In genomic region chr2:60927906-60928775, GRCm38 (mm10) we compare ENCODE assay signal across 16 mouse cellular contexts. TPM values are rescaled to one million over a fixed set of nuclear protein-coding genes. Genes with fewer than 3 reads are reported as not detected.
DNase-seq lines count a peak whose midpoint lies in the region; ATAC-seq and TF ChIP-seq lines count a peak whose summit lies in the region.
"Had no signal": no experiment of that assay in that cellular context is flagged by ENCODE, and none has a peak within 500 bp of the region (broad histone marks: within the 10 kb centered on the region; RNA-seq: fewer than 3 reads in every experiment).

No protein-coding gene starts in this region.

- ATAC-seq in heart, embryonic 14.5 days (ENCODE audit: insufficient number of reproducible peaks, insufficient read depth, low FRiP score, low read depth), result peak; percentile 31; the same call in 1 of the 2 replicates
- no peak for ATAC-seq in heart, embryonic 11.5 days (replicated peaks; ENCODE audit: insufficient number of reproducible peaks, low FRiP score, low TSS enrichment)
- no peak for ATAC-seq in liver, embryonic 12.5 days
- ATAC-seq: forebrain, embryonic 16.5 days had no signal

- H3K36me3 ChIP-seq in heart, embryonic 14.5 days (ENCODE audit: control insufficient read depth, insufficient read depth, low read length), result 0 out of 2 replicates have a peak, but pooled peaks cover 2% of the 10 kb centered on the region
- no peaks in the 10 kb centered on the region for H3K36me3 ChIP-seq in heart, embryonic 11.5 days (ENCODE audit: control insufficient read depth, insufficient read depth, low read length)
- H3K36me3 ChIP-seq in liver, adult 2 months (ENCODE audit: control insufficient read depth, insufficient read depth, low read length), result no peaks in the 10 kb centered on the region
- no peaks in the 10 kb centered on the region for H3K36me3 ChIP-seq in liver, embryonic 12.5 days
- no peaks in the 10 kb centered on the region for H3K36me3 ChIP-seq in megakaryocyte, embryonic 14.5 days (replicated peaks; ENCODE audit: low read length)
- H3K36me3 ChIP-seq: hindbrain, embryonic 12.5 days; limb, embryonic 13.5 days had no signal

- DNase-seq in liver, adult 2 months (ENCODE audit: extremely low read depth, low read depth, low spot score), result peak; percentile 70
- DNase-seq in kidney, adult 9 months, result peak; percentile 72
- no peak for DNase-seq in cerebellum, adult 11-12 months
- no peak for DNase-seq in B cell, adult 2 months
- DNase-seq: cerebellum, adult 9-11 months; lung, postnatal 14 days; right cerebral cortex, adult 18-20 months; thymus, postnatal 25 days had no signal

- H3K79me2 ChIP-seq in liver, adult 2 months (ENCODE audit: control insufficient read depth, insufficient read depth, low read length), result peaks cover 9% of the 10 kb centered on the region; the same call in 1 of the 2 replicates

- H3K4me3 ChIP-seq in heart, embryonic 14.5 days (ENCODE audit: control insufficient read depth in 1 of 2, insufficient read depth in 1 of 2, low read depth in 1 of 2, low read length in 2 of 2), result no peak overlapping the region
- no peak overlapping the region for H3K4me3 ChIP-seq in heart, embryonic 11.5 days (ENCODE audit: low read depth, low read length)
- no peak overlapping the region for H3K4me3 ChIP-seq in liver, adult 2 months (ENCODE audit: insufficient read depth, low read depth, low read length)
- no peak overlapping the region for H3K4me3 ChIP-seq in liver, embryonic 12.5 days
- H3K4me3 ChIP-seq in megakaryocyte, embryonic 14.5 days (replicated peaks), result peak overlapping the region; percentile 64
- H3K4me3 ChIP-seq: hindbrain, embryonic 12.5 days; limb, embryonic 13.5 days had no signal

- WGBS in heart, embryonic 14.5 days, result 72% methylated on average over 8 of the region's 8 CpGs
- 77% methylated on average over 8 of the region's 8 CpGs for WGBS in heart, embryonic 11.5 days (ENCODE audit: insufficient replicate concordance)
- WGBS in liver, adult 2 months, result 50% methylated on average over 8 of the region's 8 CpGs
- 41% methylated on average over 8 of the region's 8 CpGs for WGBS in liver, embryonic 12.5 days (ENCODE audit: insufficient replicate concordance)

- H3K9me3 ChIP-seq in heart, embryonic 14.5 days (ENCODE audit: control insufficient read depth, low read length), result no peaks in the 10 kb centered on the region
- no peaks in the 10 kb centered on the region for H3K9me3 ChIP-seq in heart, embryonic 11.5 days (replicated peaks; ENCODE audit: control insufficient read depth, low read length)
- H3K9me3 ChIP-seq in liver, embryonic 12.5 days (replicated peaks), result no peaks in the 10 kb centered on the region
- no peaks in the 10 kb centered on the region for H3K9me3 ChIP-seq in megakaryocyte, embryonic 14.5 days
- H3K9me3 ChIP-seq: hindbrain, embryonic 12.5 days; limb, embryonic 13.5 days had no signal

- no peak overlapping the region for H3K4me2 ChIP-seq in heart, embryonic 14.5 days (ENCODE audit: low read length)
- H3K4me2 ChIP-seq in heart, embryonic 11.5 days, result no peak overlapping the region
- H3K4me2 ChIP-seq in liver, embryonic 12.5 days, result no peak overlapping the region
- H3K4me2 ChIP-seq: hindbrain, embryonic 12.5 days; limb, embryonic 13.5 days; midbrain, embryonic 11.5 days had no signal

- H3K27ac ChIP-seq in heart, embryonic 14.5 days (replicated peaks in 1 of 2; ENCODE audit: control insufficient read depth in 1 of 2, insufficient read depth in 1 of 2, low read depth in 2 of 2, low read length in 2 of 2), result peak overlapping the region in 1 of 2 experiments; percentile 44; a peak in 1 of 4 replicates
- no peak overlapping the region for H3K27ac ChIP-seq in heart, embryonic 11.5 days (ENCODE audit: low read depth, low read length)
- H3K27ac ChIP-seq in liver, adult 2 months (replicated peaks; ENCODE audit: insufficient read depth, low read depth, low read length), result no peak overlapping the region
- H3K27ac ChIP-seq in liver, embryonic 12.5 days, result no peak overlapping the region
- H3K27ac ChIP-seq: hindbrain, embryonic 12.5 days; limb, embryonic 13.5 days had no signal

- H3K4me1 ChIP-seq in heart, embryonic 14.5 days (ENCODE audit: control insufficient read depth in 2 of 2, insufficient read depth in 2 of 2, low read length in 2 of 2), result peaks cover 15 to 40% of the 10 kb centered on the region in 2 experiments
- H3K4me1 ChIP-seq in heart, embryonic 11.5 days (ENCODE audit: control insufficient read depth, insufficient read depth, low read length), result peaks cover 24% of the 10 kb centered on the region
- H3K4me1 ChIP-seq in liver, adult 2 months (ENCODE audit: control insufficient read depth, insufficient read depth, low read length), result peaks cover 6% of the 10 kb centered on the region
- H3K4me1 ChIP-seq in liver, embryonic 12.5 days, result peaks cover 21% of the 10 kb centered on the region
- peaks cover 37% of the 10 kb centered on the region for H3K4me1 ChIP-seq in megakaryocyte, embryonic 14.5 days
- H3K4me1 ChIP-seq: hindbrain, embryonic 12.5 days had no signal

- H3K9ac ChIP-seq in heart, embryonic 14.5 days (ENCODE audit: low read length), result no peak overlapping the region
- no peak overlapping the region for H3K9ac ChIP-seq in heart, embryonic 11.5 days (ENCODE audit: low read depth, low read length)
- H3K9ac ChIP-seq in liver, adult 2 months (ENCODE audit: low read depth, low read length), result no peak overlapping the region
- H3K9ac ChIP-seq in liver, embryonic 12.5 days, result no peak overlapping the region
- H3K9ac ChIP-seq: hindbrain, embryonic 12.5 days; limb, embryonic 13.5 days had no signal

- no peak for TF ChIP-seq CTCF in liver, adult 2 months (IDR thresholded peaks at IDR 0.05; ENCODE audit: low read depth, low read length)

- H3K27me3 ChIP-seq in heart, embryonic 14.5 days (ENCODE audit: control insufficient read depth, insufficient read depth, low read length), result no peaks in the 10 kb centered on the region
- no peaks in the 10 kb centered on the region for H3K27me3 ChIP-seq in heart, embryonic 11.5 days (ENCODE audit: control insufficient read depth, insufficient read depth, low read length)
- no peaks in the 10 kb centered on the region for H3K27me3 ChIP-seq in liver, adult 2 months (ENCODE audit: control insufficient read depth, insufficient read depth, low read length)
- H3K27me3 ChIP-seq in liver, embryonic 12.5 days (replicated peaks), result no peaks in the 10 kb centered on the region
- H3K27me3 ChIP-seq in megakaryocyte, embryonic 14.5 days (replicated peaks), result peaks cover 2% of the 10 kb centered on the region
- H3K27me3 ChIP-seq: hindbrain, embryonic 12.5 days; limb, embryonic 13.5 days had no signal

- TF ChIP-seq POLR2A in liver, adult 2 months (IDR thresholded peaks at IDR 0.05; ENCODE audit: extremely low read depth, insufficient read depth, low read length), result no peak

RNA-seq across cellular contexts. Expression of gene Rbms1, which starts 34.9 kb away (rescaled TPM):
- 79.7 and 84.8 TPM in 2 replicates for polyA plus RNA-seq in heart, embryonic 14.5 days (2014; fragmentation: Nextera tagmentation; extraction: Ambion mirVana)
- polyA plus RNA-seq in heart, embryonic 11.5 days (2014; fragmentation: Nextera tagmentation; extraction: Ambion mirVana), result 101 and 121 TPM in 2 replicates
- 25.8 and 33.2 TPM in 2 replicates for total RNA-seq in liver, adult 2 months (2014; rRNA removed)
- 34.0 and 54.6 TPM in 2 replicates for polyA plus RNA-seq in liver, adult 2 months (2012; rRNA removed)
- polyA plus RNA-seq in liver, embryonic 12.5 days (2016; fragmentation: Nextera tagmentation; extraction: Ambion mirVana), result 54.5 and 58.8 TPM in 2 replicates
- polyA plus RNA-seq in megakaryocyte, embryonic 14.5 days (2012; ENCODE audit: insufficient read depth, low replicate concordance), result 22.6 and 26.7 TPM in 2 replicates

Comparison
In these comparisons a context has a peak if more than half of its experiments do, and no peak if none do; other contexts are left out.
1. DNase-seq: peak in liver, adult 2 months (single experiment) and kidney, adult 9 months (single experiment); none in cerebellum, adult 11-12 months (single experiment) and B cell, adult 2 months (0 of 2).